Mouse (Mus musculus): ENCODE results near the gene Gm29666.
"Not testable (repeated sequence)": the region's sequence is repeated elsewhere in the genome, so short reads cannot be mapped to it uniquely, and the experiment has no call there.

The Gm29666 gene

DNA sequence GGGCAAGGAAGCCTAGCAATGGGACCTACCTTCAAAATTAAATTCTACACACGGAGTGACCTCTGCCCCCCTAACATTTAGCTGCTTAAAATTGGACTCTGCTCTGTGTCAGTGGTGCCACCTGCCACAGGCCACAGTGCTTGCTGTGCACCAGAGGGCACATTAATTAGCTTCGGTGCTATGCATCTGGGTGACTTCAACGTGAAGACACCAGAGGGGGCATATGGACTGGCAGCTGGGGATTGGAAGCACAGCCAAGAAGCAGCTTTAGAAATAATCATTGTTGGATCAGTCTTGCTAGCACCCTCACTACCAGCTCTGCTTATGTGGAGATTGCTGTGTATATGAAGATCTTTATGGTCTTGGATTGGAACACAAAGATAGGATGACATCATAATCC is 6.6 kb downstream of the Gm29666 start:
- DNase-seq (ENCODE audit: low read depth, low spot score): no peak

DNA sequence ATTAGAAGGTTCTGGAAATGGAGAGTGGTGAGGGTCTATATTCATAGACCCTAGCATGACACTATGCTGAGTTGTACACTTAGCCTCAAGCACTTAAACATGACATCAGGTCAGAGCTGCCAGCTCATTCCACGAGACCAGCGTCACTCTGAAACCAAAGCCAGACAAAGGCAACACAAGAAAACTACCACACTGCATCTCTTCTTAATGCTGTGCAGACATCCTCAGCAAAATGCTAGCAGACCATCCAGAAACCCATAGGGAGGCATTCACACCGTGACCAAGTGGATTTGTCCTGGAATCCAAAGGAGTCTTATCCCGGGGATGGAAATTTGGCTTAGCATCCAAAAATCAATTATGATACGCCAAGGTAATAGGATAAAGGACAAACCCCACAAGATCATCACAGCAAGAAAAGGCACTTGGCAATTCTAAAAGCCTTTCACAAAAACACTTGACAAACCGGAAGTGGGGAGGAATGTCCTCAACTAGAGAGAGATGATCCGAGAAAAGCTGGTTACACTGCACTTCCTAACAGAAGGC is 15.9 kb downstream of the Gm29666 start:
- DNase-seq (ENCODE audit: low read depth, low spot score): no peak

DNA sequence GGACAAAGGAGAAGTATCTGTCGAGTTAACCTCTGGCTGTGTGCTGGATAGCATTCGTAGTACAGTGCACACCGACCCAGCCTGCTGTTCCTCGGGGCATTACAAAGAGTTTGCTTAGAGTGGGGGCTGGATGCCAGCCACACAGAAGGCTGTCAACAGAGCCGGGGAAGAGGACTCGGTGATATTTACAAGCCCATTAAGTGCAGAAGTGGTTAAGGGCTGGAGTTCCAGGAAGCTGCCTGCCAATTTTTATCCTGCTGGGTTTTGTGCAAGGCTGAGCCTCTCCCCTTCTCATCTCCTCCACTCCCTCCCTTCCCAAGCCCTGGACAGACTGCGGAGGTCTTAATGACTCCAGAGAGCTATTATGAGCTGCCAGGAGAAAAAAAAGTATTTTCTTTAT is 21.8 kb downstream of the Gm29666 start:
- DNase-seq (ENCODE audit: low read depth, low spot score): no peak

DNA sequence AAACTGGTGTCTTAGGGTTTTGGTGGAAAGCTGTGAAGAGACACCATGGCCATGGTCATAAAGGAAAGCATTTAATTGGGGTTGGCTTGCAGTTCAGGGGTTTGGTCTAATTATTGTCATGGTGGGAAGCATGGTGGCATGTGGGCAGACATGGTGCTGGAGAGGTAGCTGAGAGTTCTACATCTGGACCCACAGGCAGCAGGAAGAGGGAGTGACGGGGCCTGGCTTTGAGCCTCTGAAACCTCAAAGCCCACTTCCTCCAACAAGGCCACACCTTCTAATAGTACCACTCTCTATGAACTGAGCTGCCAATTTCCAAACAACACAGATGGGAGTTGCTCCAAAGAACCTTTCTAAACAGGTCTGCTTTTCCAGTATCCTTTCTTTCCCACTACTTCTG is 23.2 kb downstream of the Gm29666 start:
- no peak for DNase-seq (ENCODE audit: low read depth, low spot score)

DNA sequence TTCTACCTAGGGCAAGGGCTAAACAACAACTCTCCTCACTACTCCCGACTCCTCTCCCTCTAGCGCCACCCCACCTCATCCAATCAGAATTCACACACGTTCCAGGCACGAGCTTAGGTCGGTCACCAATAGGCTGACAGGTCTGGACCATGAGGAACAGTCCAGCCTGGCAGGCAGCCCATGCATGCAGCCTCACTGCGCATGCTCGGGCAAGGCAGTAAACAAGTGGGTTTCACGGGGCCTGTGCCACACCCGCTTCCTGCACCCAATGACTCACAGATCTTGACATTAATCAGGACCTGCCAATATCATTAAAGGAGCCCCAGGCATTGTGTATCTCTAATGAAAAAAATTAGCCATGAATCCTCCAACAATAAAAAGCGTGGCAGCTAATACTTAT is 23.6 kb downstream of the Gm29666 start:
- DNase-seq (ENCODE audit: low read depth, low spot score): not testable (repeated sequence)

DNA sequence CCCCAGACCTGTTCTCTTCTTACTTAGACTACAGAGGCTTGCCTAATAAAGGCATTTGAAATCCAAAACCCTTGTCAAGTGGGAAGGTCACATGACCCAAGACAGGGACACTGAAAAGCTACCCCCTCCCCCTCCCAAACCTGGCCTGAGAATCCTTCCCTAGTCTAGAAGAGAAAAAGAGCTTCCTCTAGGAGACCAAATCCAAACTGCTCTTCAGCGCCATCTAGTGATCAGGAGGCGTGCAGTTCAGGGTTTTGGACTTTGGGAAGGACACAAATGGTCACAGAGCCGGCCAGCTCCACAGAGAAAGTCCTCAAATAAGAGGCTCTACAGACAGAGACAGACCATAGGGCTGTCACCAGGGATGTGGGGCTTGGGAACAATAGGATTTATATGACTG is 28.2 kb downstream of the Gm29666 start:
- peak; percentile 64 for DNase-seq (ENCODE audit: low read depth, low spot score)

DNA sequence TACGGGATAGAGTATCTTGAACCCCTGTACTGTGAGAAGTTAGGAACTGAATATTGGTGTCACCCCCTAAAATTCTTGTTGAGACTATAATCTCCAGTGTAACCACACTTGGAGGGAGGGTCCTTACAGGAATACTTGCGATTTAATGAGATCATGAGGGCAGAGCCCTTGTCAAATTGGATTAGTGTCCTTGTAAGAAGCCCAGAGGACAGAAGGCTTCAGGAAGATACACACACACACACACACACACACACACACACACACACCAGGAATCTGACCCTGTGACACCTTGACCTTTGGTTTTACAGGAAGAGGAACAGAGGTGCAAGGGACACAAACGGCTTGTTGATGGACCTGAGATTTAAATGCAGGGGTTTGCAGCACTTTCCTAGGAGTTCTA is 28.6 kb downstream of the Gm29666 start:
- DNase-seq (ENCODE audit: low read depth, low spot score): no peak

DNA sequence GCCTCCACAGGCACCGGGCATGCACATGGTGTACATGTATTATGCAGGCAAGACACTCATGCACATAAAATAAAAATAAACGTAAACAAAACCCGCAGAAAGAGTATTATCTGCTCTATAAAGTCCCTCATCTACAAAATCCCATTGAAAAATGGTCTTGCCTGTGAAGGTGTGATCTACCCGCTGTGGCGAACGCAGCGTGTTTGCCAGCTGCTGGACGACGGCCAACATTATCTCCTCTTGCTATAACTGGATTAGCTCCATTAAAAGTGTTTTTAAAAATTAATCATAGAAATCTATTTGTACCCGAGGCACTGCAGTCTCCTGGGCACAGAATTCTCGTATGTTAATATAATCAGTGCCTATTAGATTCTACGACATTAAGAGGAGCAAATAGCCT is 31.8 kb downstream of the Gm29666 start:
- DNase-seq (ENCODE audit: low read depth, low spot score): no peak

DNA sequence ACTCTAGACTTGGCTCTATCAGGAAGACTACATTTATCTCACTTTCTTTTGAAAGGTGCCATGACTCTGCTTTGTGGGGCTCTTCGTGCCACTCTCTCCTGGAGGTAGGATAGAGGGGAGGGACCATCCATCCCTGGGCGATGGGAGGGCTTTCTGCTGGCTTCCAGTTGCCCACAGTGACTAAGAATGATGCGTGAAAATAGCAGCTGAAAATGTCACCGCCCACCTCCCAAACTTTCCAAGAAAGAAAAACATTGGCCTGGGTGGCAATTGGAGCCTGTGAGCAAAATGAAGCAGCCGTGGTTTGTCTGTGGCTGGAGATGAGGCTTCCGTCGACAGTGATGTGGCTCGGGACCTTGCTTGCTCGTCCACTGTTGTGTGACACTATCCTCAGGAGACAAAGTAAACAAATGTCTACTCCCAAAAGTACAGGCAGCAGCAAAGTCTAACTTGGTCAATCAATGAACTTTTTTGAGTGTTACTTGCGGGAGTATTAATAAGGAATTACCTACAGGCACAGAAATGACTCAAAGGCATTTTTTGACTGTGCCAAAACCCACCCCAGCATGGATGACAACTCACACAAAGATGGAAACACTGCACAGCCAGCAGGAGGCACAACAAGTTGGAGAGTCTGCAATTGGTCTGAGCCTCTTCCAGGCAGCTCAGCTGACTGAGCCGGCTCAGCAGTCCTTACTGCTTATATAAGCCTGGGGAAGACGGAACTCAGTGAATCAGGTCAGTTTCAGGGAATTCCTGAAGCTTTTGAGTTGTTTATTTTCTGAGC is 42.6 kb downstream of the Gm29666 start:
- no peak for DNase-seq (ENCODE audit: low read depth, low spot score)

DNA sequence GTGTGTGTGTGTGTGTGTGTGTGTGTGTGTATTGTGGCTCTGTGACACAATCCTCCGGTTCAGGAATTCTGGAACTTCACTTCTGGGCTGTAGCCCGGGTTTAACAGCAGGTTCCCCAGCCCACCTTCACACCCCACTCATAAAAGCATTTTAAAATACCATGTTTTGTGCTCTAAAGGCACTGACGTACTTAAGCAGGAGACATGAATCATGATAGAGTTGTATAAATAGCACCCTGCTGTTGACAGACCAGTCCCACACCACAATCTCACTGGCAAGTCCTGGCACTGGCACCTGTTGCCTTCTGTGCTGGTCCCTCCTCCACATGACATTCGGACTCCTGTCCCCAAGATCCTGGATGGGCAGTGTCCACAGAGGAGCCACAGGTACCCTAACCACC is 46.0 kb downstream of the Gm29666 start:
- no peak for DNase-seq (ENCODE audit: low read depth, low spot score)

DNA sequence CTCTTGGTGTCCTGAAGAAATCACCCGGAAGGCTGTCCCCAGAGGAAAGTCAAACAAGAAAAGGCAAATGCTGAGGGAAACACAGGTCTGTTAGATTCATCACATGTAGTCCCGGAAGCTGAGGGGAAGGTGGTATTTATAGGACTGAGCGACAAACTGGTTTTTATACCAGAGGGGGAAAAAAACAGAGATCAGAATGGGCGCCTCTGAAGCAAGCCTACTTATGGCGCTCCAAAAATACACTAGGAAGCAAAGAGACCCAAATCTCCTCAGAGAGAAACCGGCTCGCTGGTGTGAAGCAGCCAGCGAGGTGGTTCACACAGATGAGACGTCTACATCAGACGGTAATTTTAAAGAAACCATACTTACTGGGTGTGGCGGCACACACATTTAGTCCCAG is 46.8 kb downstream of the Gm29666 start:
- no peak for DNase-seq (ENCODE audit: low read depth, low spot score)

DNA sequence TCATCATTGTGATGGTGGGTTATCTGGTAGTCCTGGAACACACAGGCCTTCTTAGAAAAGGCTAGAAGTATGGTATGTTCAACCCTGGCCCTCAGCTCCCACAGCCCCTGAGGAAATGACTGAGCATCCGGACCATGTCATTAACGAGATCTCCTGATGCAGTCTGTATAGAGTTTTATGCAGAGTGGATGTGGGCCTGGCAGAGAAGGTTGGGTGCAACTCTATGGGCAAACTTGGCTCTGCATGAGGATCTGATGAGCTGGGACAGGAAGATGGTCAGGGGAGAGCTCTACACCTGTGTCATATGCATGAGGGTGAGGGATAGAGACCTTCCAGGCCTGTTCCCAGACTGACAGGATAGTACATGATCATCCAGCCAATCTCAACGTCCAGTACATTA is 48.0 kb downstream of the Gm29666 start:
- DNase-seq (ENCODE audit: low read depth, low spot score): no peak

DNA sequence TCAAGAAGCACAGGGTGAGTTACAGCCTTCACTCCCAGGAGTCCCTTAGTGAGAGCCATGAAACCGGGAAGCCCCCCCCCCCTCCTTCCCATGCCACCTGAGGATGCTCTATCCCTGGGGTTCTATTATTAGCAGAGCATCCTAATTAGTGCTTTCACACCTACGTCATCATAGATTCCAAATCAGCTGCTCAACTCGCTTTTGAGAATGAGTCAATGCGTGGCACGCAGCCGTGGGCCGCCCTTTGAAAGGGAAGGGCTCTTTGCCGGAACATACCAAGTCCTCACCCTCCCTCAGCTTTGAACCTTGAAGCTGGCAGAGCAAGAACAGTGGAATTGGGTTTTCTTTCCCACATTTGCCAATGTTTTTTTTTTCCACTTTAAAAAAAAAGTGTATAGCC is 57.9 kb downstream of the Gm29666 start:
- DNase-seq (ENCODE audit: low read depth, low spot score): no peak

All from A20 (cell line).